Mouse (Mus musculus): ENCODE results near the gene Mgat2. TPM values are rescaled to one million over a fixed set of nuclear protein-coding genes. Genes with fewer than 3 reads are reported as not detected.
"Not testable (repeated sequence)": the region's sequence is repeated elsewhere in the genome, so short reads cannot be mapped to it uniquely, and the experiment has no call there.

The Mgat2 gene
- total RNA-seq (2021) = 1 to 10 TPM; 9.0 to 9.5 TPM
- long read RNA-seq, experiment 1, transcript Mgat2-201 (1 exons, 2,614 nt) = major isoform, 16 of 16 reads
- long read RNA-seq, experiment 1, partial matches to known transcripts = 0 of 16 reads
- long read RNA-seq, experiment 1, other reads (novel, unspliced or antisense) = 0 of 16 reads
- long read RNA-seq, experiment 2, transcript Mgat2-201 (1 exons, 2,614 nt) = major isoform, 27 of 27 reads
- long read RNA-seq, experiment 2, partial matches to known transcripts = 0 of 27 reads
- long read RNA-seq, experiment 2, other reads (novel, unspliced or antisense) = 0 of 27 reads

DNA sequence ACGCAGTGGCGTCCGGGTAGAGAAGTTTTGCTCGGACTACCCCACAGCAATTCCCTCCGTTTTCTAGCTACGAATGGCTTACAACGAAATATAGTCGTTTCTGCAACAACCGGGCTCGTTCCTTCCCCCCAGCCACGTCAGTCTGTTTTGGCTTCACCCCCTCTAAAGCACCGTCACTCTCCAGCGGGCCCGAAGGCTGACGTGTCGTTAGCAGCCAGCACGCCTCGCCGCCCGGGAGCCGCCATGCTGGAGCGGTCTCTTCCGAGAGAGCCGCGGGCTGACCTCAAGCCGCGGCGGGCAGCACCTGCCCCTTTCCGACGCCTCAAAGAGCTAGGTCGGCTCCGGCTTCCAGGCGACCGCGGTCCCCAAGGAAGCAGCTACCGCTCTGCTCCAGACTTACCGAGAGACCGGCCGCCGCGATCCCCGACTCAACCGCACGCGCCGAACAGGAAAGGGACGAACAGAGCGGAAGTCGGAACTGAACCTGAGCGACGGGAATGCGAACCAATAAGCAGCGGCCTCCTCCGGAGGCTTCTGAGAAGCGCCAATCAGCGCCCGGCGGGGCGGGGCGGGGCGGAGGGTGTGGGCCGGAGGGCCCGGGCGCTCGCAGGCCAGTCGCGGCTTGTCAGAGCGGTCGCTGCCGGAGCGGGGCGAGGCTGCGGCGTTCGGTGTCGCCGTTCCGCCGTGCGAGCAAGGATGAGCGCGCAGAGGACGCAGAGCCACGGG lies at the start of gene Mgat2, which contains the start of gene Rpl36al:
TSS of gene Mgat2 (plus strand) at position 575 of the 726 bp plus-strand sequence.
TSS of gene Rpl36al (minus strand) at position 501 of the 726 bp plus-strand sequence.
- DNase-seq = peak; percentile 98

DNA sequence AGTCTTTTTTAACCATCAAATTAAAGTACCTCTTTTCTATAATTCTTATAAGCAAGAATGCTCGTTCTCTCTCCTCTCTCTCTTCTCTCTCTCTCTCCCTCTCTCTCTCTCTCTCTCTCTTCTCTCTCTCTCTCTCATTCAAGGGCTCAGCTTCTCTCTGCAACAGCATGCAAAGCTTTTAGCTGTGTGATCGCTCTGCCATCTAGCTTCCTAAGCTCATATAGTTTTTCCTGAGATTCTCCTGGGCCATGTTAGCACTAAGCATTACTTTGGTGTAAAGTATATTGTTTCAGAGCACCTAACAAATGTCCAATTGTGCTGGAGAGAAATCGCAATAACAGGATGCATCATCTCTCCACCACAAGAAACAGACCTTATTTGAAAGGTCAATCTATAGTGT lies 44.8 kb upstream of the Mgat2 start:
- DNase-seq = no peak

DNA sequence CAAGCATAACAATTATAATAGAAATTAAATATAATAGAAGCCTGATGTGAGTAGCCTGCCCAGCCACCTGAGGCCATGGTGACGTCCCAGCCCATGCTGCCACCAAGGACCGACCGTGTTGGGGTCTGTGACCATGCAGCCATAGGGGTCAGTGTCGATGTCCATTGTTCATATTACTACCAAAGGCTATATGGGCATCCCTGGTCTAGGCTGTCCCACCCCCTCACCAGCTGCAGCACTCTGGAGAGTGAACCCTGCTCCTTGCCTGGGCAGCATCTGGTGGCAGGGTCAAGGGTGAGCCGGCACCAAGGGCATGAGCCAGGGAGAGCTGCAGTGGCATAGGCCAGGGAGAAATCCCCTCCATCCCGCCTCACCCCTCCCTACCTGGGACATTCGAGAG lies 44.1 kb upstream of the Mgat2 start:
- DNase-seq = no peak

DNA sequence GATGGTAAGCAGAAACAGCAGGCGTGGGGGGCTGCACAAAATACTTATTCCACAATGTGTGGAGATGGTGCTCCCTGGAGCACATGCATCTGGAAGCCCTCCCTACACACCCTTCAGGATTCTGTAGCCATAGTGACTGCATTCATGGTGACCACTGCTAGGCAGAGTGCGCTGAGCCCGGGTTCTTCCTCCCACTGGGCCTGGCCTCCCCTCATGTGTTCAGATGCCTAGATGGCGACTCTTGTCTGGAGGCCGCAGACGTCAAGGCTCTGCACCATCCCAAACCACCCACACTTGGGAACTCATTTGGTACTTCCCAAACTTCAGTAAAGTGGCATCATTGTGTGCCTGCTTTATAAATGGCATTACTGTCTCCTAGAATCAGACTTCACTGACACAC lies 40.5 kb upstream of the Mgat2 start:
- DNase-seq = no peak

DNA sequence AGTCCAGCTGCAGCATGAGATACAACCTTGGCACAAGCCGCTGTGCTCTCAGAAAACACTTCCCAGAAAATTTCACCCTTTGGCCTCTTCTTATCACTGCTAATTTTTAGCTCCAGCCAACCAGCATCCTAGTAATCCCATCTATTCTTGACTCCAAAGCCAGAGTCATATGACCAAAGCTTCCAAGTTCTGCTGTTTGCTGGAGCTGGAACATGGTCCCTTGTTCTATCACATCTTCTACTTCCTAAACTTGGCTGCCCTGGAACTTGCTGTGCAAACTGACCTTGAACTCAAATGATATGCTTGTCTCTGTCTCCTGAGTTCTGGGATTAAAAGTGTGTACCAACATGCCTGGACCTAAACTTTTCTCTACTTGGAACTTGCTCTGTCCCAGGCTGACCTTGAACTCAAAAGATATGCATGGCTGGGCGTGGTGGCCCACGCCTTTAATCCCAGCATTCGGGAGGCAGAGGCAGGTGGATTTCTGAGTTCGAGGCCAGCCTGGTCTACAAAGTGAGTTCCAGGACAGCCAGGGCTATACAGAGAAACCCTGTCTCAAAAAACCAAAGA lies 36.7 kb upstream of the Mgat2 start:
- no peak for DNase-seq

DNA sequence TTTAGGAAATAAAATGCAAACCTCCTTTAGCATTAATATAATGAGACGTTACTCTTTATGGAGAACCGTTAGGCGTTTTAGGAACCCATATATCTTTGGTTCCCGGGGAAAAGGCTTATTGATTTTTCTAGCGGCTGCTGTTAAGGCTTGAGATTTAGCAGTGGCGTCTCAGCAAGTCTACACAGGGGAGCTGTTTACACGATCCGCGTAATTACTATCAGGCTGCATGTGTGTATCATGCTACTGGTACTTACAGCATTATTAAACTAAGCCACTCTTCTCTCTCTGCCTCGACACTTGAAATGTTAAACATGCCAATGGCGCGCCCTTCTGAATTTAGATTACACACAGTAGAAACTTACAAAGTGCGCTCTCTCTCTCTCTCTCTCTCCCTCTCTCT lies 33.9 kb upstream of the Mgat2 start:
- DNase-seq = no peak

DNA sequence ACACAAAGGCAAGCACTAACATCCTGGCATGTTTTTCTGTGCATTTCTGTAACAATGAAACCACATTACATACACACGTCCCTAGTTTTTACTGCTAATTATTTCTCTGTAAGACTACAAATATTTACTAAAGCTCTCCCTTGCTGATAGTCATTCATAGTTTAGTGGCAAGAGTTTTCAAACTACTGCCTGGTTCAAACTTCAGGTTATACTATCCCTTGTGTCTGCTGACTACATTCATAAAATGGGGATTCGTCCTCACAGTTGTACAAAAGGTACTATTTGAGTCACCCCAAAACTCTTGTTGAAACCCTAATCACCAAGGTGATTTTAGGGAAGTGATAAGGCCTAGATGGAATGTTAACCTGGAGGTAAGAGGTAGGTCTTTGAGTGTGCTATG lies 28.0 kb upstream of the Mgat2 start:
- DNase-seq = no peak

DNA sequence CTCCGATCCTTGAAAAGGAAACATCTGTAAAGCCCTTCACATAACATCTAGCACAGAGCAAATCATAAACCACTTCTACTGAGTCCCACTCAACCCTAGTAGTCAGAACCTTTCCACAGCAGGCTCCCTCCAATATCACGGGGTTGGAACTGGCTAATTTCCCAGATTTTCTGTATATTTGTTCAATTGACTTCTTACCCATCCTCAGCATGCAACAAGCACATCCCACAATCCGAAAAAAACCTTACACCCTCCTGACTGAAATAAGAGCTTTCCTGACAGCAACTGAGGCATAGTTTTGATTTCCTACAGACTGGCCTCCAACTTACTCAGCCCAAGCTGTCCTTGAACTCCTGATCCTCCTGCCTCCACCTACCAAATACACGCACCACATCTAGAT lies 27.5 kb upstream of the Mgat2 start:
- no peak for DNase-seq

DNA sequence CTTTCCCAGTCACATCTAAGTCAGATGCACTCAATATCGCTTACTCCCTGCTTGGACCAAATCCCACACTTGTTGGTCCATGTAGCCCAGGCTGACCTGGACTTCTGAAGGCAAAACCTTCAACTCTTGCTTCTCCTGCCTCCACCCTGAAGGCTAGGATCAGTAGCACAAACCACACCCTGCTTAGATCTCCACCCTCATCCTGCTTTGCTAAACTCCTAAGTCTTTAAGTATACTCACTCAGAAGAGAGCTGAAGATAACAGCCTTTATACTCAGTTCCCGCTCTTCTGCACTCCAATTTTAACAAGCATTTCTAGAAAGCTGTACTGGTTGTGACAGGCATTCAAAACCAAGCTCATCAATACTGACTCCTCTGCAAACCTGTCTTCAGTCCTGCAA lies 26.9 kb upstream of the Mgat2 start:
- no peak for DNase-seq

DNA sequence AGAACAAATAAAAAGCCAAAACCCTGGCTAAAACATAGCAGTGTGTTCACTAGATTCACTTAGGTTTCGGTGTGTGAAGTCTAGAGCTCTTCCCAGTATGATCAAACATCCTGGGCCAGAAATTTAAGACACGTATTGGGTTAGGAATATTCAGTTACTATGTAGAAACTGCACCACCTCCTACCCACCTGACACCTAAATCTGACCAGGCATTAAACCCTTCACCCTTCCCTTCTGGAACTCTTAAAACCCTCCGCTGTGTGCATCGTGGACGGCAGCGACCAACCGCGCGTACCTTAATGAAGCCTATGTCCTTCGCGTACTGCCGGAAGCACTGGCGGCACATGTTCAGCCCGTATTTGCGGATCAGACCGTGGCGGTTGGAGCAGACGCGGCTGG lies 25.6 kb upstream of the Mgat2 start:
- DNase-seq = no peak

DNA sequence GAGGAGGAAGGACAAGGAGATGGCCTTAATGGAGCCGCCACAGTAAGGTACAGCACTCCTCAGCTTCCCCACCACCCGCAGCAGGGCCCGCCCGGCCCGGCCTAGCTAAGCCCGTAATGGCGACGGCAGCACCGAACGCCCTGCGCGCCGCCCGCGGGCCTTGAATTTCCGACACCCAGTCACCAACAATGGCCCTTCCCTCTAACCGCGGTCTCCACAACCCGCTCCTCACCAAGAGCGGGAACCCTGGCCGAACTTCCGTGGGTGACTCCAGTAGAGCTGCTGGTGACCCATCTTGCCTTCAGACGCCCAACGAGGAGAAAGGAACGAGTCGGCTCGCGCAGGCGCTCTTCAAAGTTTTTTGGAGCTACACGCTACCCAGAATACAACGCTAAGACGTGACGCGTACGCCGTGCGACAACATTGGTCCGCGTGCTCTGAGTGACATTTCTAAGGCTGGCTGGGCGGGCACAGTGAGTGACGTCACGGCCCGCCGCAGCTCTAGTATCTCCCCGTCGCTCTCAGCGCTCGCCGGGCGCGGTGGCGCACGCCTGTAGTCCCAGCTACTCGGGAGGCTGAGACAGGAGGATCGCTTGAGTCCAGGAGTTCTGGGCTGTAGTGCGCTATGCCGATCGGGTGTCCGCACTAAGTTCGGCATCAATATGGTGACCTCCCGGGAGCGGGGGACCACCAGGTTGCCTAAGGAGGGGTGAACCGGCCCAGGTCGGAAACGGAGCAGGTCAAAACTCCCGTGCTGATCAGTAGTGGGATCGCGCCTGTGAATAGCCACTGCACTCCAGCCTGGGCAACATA lies 25.0 kb upstream of the Mgat2 start, which contains the start of gene Rps29:
TSS of gene Rps29 (minus strand) at position 422 of the 813 bp plus-strand sequence.
- peak; percentile 97 for DNase-seq

DNA sequence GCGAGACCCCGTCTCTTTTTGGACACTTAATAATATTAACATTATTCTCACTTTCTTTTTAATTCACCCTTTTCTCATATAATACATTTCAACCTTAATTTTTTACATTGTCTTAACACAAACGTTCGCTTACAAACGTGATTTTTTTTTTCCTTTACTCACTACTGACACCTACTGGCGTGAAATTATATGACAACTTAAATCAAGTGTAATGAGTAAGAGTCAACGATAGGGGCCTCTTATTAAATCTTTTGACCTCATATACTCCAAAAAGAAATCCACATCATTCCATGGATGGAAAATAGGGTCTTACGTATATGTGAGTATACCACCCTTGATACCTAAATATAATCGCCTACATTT lies 24.4 kb upstream of the Mgat2 start:
- no peak for DNase-seq

DNA sequence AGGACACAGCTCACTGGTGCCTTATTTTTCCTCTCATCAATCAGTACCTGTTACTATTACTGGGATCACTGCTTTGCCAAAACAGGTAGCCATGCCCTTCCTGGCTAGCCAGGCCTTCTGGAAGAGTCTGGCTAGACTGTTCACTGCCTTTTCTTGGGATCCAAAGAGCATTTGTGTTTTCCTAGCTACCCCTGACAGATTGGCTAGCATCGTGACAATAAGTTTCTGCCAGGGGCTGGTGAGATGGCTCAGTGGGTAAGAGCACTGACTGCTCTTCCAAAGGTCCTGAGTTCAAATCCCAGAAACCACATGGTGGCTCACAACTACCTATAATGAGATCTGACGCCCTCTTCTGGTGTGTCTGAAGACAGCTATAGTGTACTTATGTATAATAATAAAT lies 23.3 kb upstream of the Mgat2 start:
- DNase-seq = not testable (repeated sequence)

DNA sequence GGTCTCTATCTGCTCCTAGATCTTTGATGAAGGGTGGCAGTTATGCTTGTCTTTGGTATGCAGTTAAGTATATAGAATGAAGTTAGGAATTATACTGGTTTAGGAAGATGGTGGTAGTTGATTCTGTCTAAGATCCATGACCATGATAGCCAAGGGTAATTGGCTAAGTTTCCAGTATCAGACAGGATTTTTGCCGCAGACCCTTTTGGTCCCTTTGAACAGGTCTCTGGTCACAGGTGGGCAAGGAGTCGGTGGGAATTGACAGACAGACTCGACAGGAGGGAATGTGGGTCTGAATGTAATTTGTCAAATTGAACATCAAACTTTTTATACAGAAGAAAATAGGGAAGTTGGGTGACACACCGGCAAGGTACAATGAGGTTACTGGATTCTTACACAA lies 20.4 kb upstream of the Mgat2 start:
- not testable (repeated sequence) for DNase-seq

DNA sequence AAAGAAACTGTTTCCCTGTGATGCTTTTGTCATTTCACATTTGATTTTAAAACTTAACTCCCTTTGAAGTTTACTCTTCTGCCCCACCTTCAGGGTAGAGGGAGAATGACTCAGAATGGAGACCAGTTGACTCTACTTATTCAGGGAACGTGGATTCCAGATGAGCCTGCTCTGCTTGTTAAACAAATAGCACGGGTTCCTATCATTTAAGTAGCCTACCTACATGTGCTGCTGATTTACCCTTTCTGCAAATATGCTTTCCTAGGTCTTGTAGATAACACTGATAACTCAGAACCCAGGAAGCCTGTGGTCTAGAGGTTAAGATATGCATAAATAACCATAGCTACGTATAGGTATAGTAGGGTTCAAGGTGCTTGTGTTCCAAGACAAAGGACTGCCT lies 19.1 kb upstream of the Mgat2 start:
- no peak for DNase-seq

DNA sequence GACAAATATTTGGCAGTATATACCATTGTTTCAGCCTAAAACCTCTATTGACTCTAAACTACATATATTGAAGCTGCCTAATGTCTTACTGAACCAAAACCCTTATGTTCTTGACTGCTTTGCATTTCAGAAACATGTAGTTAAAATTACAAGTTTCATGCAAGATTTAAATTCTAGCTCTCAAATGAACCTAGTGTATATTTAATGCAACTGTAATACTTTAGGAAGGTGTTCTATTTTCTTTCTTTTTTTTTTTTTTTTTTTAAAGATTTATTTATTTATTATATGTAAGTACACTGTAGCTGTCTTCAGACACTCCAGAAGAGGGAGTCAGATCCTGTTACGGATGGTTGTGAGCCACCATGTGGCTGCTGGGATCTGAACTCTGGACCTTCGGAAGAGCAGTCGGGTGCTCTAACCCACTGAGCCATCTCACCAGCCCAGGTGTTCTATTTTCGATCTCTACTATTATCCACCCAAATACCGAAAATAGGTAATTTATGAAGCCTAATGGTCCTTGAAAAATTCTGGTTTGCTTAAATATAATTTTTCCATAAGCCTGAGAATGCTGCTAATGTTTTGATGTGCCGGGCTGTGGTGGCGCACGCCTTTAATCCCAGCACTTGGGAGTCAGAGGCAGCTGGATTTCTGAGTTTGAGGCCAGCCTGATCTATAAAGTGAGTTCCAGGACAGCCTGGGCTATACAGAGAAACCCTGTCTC lies 16.9 kb upstream of the Mgat2 start:
- DNase-seq = not testable (repeated sequence)

DNA sequence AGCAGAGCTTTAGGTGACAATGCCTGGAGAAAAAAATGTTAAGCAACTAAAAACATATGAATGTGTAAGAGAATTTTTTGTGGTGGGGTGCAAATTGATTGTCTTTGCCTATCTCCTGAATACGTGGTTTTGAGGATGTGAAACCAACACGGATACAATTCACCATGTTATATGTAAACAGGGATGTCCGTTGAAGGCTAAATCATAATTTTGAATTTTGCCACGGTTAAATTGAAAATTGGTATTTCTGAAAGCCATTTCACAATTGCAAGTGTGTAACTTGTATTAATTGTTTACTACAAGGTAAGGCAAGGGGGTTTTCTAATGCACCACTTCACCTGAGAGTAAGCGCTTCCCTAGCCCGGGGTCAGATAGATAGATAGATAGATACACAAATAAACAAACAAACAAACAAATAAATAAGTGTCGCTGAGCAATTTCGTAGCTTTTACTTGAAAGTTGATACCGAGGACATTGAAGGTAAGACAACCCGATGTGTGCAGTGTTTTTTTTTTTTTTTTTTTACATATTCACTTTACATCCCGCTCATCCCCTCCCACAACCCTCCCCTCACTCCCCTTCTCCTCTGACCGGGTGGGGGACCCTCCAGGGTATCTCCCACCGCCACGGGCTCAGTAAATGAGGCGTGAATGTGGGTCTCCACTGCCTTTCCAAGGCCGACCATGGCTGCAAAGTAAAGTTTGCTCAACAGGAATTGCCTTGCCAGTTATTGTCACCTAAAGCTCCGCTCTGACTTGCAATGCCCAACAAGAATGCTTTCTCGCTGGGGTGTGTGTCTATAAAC lies 16.1 kb upstream of the Mgat2 start:
- DNase-seq = no peak

DNA sequence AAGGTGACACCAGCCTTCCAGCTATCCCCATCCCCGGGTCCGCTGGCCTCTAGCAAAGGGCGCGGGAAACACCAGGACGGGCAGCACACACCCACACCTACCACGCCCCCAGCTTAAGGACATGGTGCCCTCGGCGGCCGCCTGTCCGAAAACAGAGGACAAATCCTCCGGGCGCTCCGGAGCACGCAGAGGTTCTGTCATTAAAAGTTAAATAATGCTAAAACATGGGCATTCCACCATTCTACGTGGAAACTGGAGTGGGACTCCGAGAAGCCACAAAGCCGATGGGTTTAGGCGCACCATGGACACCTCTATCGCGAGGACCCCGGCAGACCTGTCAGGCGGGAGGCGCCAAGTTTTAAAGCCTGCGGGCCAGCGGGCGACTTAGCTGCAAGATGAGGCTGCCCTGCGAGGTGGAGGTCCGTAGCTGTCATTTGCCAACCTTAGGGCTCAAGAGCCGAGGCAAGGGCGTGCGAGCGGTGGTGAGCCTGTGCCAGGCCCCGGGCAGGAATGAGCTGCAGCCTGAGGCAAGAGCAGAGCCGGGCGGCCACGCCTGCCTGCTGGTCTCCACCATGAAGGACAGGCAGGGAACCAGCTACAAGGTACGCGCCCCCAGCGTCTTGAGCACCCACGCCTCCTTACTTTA lies 15.4 kb upstream of the Mgat2 start, which contains the start of gene Lrr1:
TSS of gene Lrr1 (plus strand) at position 354 of the 646 bp plus-strand sequence.
- DNase-seq = peak; percentile 80

DNA sequence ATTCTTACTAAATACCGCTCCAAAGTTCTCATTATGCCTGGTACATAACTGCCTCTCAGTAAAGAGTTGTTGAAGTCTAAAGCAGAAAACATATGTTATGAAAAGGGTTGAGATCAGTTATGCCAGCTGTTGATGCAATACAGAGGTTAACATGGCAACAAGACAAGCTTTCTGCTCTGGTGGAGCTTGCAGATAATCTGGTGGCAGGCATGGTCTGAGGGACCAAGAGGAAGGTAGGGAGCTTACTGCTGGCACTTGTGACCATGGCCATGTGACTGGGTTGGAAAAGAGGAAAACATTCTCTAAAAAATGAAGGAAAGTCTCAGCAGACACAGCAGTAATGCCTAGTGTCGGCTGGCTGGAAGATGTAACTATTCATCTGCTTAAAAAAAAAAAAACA lies 12.7 kb upstream of the Mgat2 start:
- no peak for DNase-seq

DNA sequence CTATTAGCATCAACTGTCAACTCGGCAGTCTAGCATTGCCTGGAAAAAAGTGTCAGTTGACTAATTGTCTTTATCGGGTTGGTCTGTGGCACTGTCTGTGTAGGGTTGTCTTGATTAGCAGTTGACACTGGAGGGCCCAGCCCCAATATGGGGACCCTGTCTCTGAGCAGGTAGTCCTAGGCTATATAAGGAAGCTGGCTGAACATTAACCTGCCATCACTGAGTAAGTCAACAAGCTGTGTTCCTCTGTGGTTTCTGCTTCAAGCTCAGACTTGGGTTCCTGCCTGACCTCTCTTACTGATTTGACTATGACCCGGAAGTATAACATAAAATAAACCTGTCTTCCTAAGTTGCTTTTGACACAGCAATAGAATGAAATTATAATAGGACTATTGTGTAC lies 8.0 kb upstream of the Mgat2 start:
- no peak for DNase-seq
